Mouse (Mus musculus) activated CD4-positive, CD25-positive, alpha-beta regulatory T cell, adult 4 months (primary cell): ENCODE data around the gene Cep131. TPM values are rescaled to one million over a fixed set of nuclear protein-coding genes. Genes with fewer than 3 reads are reported as not detected.

ENCODE experiments used
- ATAC-seq: one replicate; pipeline ENCODE4 v1.8.0; 2017
- polyA plus RNA-seq, 2 experiments: library from polyadenylated mRNA; unstranded; fragments of 100-300 nt; shearing (Covaris generic); gene quantifications; one replicate each; pipeline ENCODE4 v1.2.1; 2017

The Cep131 gene
- polyA plus RNA-seq, 2 experiments from 2014 or later = 1.2 to 1.5 TPM

DNA sequence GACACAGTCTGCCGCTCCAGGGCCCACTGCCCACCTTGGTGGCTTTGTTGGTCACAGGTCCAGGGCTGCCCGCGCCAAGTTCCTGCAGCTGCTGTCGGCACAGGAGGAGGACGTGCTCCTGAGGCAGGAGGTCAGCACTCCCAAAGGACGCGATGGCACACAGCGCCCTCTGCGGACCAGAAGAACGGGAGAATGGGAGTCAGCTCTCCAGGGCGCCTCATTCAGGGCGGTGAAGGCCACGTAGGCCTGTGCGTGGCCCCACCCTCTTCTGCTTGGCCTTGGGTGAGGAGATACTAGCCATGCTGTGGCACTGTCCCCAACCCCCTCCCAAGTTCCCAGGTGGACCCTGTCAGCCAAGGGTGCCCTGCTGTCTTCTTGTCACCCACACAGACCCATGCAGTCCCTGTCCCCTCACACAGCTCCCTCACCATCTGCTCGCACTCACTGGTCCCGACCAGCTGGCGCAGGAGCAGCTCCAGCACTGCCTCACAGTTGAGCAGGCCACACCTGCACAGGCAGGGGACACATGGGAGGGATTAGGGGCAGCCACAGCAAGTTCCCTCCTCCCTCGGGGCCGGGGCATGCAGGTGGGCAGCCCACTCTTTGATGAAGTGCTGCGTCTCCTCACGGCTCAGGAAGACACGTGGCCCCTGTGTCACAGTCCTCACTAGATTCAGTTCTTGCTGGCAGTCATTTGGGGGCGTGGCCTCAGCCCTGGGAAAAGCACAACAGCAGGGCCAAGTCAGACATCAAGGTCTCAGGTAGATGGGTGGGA, 6.4 kb upstream of the Cep131 start:
- no peak for ATAC-seq

DNA sequence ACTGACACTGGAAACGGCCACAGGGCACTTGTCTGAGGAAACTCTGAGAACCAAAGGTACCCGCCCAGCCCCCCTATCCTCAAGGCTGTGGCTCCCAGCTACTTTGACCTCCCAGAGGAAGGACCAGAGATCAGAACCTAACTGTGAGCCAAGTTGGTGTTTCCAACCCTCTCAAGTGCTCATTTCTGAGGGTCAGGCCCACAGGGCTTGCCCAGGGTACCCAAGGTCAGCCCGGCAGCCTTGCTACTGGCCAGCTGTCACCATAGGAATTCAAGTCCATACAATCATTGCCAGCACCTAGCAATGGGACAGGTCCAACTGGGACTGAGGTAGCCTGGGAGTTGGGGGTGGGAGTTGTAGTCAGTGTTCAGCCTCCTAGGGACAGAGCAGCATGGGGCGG, 4.0 kb upstream of the Cep131 start:
- no peak for ATAC-seq

DNA sequence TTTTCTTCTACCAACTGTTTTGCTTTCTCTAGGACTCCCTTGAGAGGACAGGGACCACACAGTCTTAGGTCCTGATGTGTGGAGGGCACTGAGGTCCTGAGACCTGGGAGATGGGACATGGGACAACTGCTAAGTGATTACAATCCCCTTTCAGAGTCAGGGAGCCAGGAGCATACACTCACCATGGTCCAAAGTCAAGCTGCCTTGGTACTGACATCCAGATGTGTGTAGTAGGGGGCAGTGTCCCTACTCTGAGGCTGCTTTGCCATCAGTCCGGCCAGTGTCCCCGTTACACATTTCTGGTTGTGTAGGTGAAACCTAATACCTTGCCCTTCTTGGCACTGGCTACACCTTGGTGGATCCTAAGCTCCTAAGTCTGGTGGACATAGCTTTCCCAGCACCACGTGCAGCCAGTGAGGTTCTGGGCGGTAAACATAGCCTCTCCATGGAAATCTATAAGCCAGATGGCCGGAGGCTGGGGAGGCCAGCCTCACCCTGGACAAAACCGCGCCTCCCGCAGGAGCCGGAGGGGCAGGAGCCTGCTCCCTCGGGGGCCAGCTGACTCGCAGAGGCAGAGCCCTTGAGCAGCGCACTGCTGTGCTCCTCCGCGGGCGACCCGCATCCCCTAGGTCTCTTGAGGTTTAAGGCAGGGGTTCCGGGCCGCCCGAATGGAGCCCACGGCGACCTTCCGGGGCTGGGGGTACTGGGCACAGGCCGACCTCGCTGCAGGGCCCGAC, 568 bp downstream of the Cep131 start:
- no peak for ATAC-seq

DNA sequence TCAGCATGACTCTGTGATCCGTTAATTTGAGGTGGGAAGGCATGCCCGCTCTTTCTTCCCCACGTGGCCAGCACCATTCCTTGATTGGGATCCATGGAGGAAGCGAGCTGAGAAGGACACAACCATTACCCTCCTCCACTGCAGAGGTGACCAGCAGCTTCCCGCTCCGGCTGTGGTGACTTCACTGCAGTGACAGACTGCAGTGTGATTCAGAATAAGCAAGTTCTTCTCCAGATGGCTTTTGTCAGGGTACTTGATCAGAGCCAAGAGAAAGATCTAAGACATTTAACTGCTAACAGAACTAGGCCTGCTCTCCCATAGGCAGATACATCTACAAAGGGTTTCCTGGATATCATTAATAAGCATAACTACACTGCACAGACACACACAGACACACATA, 6.3 kb downstream of the Cep131 start:
- ATAC-seq = no peak

DNA sequence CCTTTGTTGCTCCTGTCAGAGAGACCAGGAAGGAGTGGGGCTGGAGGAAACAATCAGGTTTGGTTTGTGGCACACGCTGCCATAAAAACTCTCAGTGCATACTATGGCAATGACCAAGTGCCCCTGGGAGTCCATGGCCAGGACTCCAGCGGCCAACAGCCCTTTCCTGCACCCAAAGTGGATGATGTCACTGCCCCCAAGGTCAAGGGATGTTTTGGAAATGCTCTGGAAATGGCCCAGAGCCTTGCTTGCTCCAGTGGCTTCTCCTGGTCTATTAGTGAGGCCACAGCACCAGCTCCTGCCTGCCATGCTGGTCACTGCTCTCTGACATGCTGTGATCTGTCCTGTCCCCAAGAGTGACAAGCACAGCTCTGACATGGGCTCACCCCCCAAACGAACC, 10.4 kb downstream of the Cep131 start:
- no peak for ATAC-seq

DNA sequence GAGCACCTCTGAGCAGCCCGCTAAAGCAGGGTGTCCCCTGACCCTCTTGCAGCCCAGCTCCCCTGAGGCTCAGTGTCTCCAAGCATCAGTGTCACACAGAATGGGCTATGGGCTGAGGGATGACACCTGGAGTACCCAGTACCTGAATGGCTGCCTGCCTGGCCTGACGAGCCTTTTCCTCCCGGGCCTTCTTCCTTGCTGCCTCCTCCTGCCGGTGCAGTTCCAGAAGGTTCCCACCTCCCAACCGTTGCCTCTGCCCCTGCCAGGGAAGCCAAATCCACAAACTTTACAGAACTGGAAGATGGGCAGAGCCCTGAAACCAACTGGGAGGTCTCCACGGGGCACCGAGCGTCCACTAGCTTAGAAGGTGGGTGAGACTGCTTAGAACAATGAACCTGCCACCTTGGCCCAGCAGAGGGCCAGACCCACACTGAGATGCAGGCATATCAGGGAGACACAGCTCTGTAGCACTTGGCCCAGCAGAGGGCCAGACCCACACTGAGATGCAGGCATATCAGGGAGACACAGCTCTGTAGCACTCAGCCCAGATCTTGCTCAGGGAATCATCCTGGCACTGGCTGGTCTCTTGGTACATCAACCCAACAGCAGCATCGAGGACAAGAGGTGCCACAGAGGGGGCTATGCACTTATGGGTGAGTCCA, 13.5 kb downstream of the Cep131 start:
- no peak for ATAC-seq

DNA sequence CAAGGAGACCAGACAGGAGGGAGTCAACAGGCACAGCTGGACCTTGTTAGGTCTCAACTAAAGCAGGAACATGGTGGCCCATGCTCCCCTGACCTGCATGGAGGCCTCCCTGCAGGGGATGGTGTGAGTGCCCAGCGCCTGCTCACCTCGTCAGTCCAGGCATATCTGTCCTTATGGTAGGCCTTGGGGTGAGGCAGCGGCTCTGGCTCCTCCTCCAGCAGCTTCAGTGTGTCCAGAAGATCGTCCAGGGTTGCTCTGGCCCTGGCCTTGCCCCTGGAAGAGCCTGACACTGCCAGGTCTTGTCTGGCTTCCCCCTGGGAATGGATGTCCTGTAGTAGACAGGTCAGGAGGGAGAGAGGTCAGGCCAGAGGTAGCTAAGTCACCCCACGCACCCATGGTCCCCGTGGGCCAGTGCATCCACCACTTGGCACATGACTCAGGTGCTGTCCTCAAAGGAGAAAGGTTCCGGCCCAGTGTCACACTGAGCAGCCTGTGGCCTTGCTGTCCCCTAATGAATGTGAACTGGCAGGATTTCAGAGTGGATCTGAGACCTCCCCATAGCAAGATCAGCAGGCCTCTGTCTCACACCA, 14.8 kb downstream of the Cep131 start:
- ATAC-seq = no peak

DNA sequence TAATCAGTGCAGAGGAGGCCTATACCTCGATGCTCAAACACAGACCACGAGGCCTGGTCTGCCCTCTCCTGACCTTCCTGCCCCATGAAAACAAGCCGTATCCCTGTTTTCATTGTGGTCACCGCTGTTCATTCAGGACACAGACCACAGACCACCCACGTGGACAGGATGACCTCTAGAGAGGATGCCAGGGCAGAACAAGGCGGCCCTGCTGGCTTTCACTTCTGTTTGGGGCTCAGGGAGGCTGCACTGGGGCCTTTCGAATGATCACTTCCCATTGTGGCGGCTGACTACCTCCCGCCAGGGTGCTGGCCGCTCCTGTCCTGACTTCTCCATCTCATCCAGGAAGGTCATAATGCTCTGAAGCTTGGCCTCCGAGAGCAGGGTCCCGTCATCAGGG, 15.6 kb downstream of the Cep131 start:
- ATAC-seq = no peak

DNA sequence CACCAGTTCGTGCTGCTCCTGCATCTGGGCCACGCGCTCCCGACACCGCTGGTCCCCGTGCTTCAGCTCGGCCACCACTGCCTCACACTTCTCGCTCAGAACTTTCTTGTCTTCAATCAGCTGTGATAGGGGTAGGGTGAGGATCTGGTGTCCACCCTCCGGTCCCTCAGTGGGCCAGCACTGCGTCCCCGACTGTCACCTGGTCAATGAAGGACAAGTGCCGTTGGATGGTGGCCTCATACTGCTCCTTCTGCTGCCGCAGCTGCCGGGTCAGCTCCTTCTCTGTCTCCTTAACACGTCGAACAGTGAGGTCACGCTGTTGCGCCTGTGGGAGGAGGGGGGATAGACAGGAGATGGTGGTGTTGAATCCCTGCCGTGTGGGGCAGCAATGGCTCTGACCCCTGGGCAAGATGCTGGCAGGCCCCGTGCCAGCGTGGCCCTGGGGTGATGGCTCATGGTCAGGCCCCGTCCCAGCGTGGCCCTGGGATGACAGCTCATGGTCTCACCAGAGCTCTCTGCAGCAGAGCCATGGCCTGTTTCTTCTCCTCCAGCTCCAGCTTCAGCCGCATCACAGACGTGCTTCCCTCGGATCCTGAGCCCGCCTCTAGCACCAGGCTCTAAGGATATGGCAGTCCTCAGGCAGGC, 16.2 kb downstream of the Cep131 start:
- no peak for ATAC-seq

DNA sequence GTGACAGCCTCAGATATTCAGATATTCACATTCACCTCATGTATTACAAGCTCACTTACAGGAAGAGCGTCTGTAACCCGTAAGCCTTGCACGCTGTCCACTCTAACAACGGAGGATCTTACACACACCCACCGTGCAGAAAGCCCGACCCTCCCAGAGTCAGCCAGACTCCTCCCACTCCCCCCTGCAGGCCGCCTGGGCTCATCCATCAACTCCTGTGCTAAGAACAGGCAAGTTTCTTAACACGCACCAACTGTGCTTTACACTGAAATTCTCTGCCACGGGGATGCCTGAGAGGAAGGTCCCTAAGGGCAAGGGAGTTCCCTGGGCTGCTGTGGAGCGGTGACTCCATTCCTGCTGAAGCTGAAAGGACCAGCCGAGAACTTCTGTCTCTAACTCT, 17.4 kb downstream of the Cep131 start:
- ATAC-seq = no peak

DNA sequence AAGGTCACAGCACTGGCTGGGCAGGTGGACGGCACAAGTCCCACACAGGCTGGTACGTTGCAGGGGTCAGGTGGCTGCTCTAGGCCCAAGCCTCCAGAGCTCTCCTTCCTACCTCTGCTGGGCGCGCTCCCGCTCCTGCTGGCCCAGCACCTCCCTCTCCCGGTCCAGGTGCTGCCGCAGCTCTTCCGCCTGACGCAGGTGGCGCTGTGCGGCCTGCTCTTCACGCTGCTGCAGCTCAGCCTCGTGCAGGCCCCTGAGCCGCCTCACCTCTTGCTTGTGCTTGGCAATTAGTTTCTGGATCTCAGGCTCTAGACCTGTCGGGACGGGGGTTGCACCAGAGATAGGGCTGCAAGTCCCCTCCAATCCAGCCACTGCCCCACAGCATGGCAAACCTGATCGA, 18.8 kb downstream of the Cep131 start:
- ATAC-seq = no peak

DNA sequence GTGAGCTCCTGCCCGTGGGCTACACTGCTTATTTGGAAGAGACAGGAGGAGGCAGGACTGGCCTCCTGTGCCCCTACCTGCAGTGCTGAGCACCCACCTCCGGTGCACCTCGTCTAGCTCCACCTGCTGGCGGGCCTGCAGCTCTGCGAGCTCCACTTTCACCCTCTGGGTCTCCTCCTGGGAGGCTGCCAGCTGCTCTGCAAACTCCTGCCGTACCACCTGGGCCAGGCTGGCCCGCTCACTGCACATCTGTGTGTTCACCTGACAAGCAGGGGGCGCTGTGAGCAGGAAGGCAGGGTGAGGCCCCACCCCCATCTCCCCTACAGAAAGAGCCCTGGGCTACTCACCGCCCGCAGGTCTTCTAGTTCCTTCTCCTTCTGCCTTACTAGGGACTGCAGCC, 21.3 kb downstream of the Cep131 start:
- ATAC-seq = no peak

DNA sequence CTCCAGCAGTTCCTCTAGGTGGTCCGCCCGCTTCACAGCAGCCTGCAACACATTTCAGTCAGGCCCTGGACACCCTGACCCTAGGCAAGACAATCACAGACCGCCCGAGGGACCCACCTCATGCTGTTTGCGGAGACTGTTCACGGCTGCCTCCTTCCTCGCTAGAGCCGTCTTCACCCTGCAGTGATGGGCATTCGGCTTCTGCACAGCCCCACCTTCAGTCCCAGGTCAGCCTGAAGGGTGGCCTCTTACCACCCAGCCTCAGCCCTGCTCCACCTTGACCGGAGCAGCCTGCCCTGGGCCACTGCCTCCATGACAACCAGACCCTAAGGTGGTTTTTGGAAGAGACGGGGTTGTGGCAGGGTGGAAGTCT, 22.0 kb downstream of the Cep131 start:
- no peak for ATAC-seq

DNA sequence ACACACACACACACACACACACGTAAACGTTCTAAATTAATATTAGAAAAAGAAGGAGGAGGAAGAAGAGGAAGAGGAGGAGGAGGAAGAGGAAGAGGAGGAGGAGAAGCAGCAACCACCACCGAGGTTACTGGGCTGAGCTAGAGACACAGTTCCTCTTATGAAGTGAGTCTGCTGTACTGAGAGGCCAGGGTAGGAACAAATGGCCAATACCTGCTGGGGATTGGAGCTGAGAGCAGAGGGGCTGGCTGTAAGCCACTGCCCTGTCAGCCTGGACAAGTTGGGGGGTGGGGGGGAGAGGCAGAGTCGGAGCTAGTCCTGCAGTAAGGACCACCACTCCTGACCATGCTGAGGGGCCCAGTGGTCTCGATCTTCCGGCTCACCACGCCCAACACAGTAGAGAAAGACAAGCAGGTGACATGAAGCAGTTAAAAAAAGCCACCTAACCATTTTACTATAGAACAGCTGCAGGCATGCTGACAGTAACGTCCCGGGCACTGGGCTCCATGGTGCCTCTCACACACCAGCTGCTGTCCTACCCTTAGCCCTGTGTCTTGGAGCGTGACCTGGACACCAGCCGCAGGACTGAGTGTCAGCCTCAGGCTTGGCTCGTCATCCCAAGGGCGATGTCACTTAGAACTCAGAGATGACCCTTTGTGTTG, 22.5 kb downstream of the Cep131 start:
- ATAC-seq = no peak

DNA sequence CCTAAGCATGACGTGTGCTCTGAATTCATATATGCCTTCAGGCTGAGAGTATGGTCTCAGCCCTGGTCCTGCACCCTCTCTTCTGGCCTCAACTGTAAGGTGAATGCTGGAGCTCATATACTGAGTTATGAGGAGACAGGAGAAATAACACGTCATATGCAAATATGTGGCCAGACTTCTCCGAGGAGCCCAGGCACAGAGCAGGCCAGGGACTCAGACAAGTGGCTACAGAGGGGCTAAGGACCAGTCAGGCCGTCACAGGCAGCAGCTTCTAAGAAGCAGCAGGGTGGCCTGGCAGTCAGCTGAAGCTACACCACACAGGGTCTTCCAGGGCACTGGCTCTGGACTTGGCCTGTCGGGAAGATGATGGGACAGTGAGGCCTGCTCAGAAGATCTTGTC, 23.3 kb downstream of the Cep131 start:
- no peak for ATAC-seq

DNA sequence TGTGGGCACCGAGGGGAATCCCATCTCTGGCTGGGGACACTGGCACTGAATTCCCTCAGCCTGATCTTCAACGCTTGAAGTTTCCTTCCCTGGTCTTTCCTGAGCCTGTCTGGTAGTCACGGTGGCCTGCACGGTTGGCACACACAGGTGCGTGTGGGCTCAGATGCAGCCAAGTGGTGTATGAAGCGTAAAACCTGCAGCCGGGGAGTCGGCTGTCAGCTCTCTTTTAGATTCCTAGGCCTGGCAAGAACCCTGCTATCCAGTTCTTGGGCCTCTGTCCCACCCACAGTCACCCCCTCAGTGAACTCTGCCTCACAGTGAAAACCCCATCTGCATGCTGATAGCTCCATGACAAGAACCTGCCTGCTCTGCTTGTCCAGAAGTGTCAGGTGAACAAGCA, 26.0 kb downstream of the Cep131 start:
- ATAC-seq = no peak

DNA sequence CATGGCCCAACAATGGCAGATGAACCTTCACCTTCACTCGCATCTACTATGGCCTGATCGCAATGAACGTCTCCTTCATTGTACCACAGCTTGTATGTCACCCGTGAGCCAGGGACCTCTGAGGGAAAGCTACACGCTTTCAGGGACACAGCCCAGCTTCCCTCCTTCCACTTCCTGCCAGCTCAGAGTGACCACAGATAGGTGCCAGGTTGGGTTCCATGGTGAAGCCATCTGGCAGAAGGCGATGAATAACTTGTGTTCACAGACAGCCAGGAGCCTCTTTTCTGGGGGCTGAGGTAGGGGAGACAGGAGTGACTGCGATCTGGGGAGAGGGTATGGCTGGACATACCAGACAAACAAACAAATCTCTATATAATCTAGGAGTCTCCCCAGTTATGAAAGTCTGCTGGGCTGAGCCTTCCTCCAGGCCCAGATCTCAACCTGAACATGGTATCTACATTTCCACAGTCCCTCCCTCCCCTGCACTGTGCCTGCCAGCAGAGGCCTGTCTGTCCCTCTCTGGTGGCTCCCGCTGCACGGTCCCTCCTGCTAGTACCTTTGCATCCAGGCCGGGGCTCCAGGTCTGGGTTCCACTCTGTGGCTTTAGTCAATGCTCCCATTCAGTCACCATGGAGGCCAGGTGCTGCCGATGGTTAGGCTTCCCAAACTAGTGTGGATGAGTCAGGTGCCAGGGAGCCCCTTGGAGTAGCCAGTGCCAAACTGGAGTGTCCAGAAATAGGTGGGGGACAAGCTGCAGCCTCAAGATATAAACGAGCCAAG, 30.5 kb downstream of the Cep131 start:
- no peak for ATAC-seq

DNA sequence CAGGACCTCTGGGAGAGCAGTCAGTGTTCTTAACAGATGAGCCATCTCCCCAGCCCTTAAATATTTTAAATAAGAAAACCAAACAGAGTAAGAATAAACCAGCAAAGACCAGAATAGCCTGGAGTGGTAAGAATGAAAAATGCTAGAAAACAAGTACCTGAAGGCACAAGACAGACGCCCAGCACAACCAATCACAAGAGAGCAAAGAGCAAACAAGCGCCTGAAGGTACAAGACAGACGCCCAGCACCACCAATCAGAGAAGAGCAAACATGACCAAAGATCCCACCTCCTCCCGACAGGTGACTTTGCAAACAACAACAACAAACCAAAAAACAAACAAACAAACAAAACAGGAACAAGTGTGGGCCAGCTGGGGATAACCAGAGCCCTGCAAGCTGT, 32.8 kb downstream of the Cep131 start:
- ATAC-seq = no peak

DNA sequence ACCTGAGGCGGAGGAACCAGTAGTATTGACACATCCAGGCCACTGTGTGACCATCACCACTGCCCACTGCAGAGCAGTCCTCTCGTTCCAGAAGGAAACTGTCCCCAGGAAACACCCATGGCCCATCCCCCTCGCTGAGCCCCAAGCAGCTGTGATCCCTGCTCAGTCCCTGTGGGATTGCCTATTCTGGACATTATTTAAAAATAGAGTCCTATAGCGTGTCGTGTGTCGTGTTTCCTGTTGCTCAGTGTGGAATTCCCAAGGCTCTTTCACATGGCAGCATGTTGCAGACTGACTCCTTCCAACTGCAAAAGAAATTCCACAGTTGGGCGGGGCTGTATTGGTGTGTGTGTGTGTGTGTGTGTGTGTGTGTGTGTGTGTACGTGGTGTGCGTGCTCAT, 34.4 kb downstream of the Cep131 start:
- no peak for ATAC-seq

DNA sequence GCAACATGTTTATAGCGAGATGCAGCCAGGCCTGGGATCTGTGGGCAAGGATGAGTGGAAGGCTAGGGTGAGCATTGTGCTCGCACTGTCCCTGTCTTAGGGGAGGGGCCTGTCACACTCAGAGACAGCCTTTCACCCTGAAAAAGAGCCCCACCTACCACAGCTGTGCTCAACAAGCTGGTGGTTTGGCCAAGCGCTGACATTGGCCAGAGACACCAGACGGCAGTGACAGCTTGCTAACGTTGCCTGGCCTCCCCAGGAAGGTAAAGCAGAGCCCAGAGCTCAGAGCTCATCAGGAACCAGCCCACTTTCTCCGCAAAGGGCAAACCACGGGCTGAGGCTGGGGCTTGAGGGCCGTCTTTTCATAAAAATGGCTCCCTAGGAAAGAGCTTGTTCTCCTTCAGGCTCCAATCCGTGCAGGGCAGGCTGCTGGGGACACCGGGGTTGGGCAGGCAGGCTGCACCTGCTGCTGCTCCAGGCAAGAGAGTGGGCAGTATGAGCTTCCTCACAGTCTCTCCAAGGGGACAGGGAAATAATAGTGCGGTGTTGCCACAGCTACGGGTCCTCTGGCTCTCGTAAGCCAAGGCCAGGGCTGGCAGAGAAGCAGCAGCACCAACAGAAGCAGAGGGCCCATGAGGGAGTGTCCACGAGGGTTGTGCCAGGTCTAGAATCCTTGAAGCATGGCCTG, 35.4 kb downstream of the Cep131 start:
- no peak for ATAC-seq

DNA sequence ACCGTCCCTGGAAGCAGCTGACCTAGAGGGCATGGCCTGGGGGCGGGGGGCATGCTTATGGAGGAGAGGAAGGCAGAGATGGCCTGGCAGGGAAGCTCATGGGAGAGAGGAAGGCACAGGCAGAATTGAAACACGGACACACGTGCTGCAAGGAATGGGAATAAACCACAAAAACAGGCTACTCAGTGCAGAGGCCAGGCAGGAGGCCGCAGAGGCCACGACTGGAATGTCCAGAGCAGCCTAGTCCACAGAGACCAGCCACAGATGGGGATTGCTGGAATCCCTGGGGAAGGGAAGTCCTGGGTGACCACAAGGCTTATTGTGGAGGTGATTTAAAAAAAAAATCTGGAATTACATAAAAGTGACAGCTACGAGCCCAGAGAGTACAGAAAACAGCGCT, 37.6 kb downstream of the Cep131 start:
- ATAC-seq = no peak
